22 mouse cellular contexts compared by ENCODE assay signal in genomic region chr9:45116819-45117218, GRCm38 (mm10). TPM values are rescaled to one million over a fixed set of nuclear protein-coding genes. Genes with fewer than 3 reads are reported as not detected.
DNase-seq lines count a peak whose midpoint lies in the region; ATAC-seq lines count a peak whose summit lies in the region.
"Had no signal": no experiment of that assay in that cellular context is flagged by ENCODE, and none has a peak within 500 bp of the region (broad histone marks: within the 10 kb centered on the region; RNA-seq: fewer than 3 reads in every experiment).

No protein-coding gene starts in this region.

- no peaks in the 10 kb centered on the region for H3K9me3 ChIP-seq in intestine, embryonic 16.5 days (ENCODE audit: control insufficient read depth, low read length)
- no peaks in the 10 kb centered on the region for H3K9me3 ChIP-seq in intestine, embryonic 15.5 days
- H3K9me3 ChIP-seq in liver, embryonic 11.5 days (ENCODE audit: control insufficient read depth, low read length), result no peaks in the 10 kb centered on the region
- H3K9me3 ChIP-seq: heart, embryonic 15.5 days; hindbrain, embryonic 10.5 days; liver, embryonic 13.5 days; neural tube, embryonic 12.5 days; stomach, embryonic 15.5 days had no signal

- no peak overlapping the region for H3K9ac ChIP-seq in intestine, embryonic 16.5 days (ENCODE audit: low read depth, low read length)
- no peak overlapping the region for H3K9ac ChIP-seq in intestine, embryonic 15.5 days
- H3K9ac ChIP-seq in liver, embryonic 11.5 days (ENCODE audit: low read depth, low read length), result no peak overlapping the region
- H3K9ac ChIP-seq: heart, embryonic 15.5 days; liver, embryonic 13.5 days; stomach, embryonic 15.5 days had no signal

- 37% methylated on average over 9 of the region's 9 CpGs for WGBS in intestine, embryonic 16.5 days
- WGBS in intestine, embryonic 15.5 days, result 41% methylated on average over 9 of the region's 9 CpGs
- 57% methylated on average over 9 of the region's 9 CpGs for WGBS in liver, embryonic 11.5 days

- H3K27me3 ChIP-seq in intestine, embryonic 16.5 days (replicated peaks; ENCODE audit: control insufficient read depth, insufficient read depth, low read length), result no peaks in the 10 kb centered on the region
- H3K27me3 ChIP-seq in intestine, embryonic 15.5 days (replicated peaks), result no peaks in the 10 kb centered on the region
- peaks cover 22% of the 10 kb centered on the region for H3K27me3 ChIP-seq in liver, embryonic 11.5 days (replicated peaks; ENCODE audit: control insufficient read depth, insufficient read depth, low read length)
- H3K27me3 ChIP-seq: stomach, embryonic 15.5 days had no signal

- DNase-seq in B cell, adult 2 months, result peak; percentile 60 to 61
- DNase-seq in liver, embryonic 11.5 days (ENCODE audit: low spot score), result no peak
- no peak for DNase-seq in testis, postnatal 10 days (ENCODE audit: low spot score)
- no peak for DNase-seq in cerebellum, postnatal 14 days
- DNase-seq: cerebellum, postnatal 25 days; gastrocnemius, postnatal 10 days; heart, adult 2 months; liver, embryonic 13.5 days; right cerebral cortex, postnatal 25 days had no signal

- 0 out of 2 replicates have a peak overlapping the region, but pooled peaks have one; percentile 11 for H3K27ac ChIP-seq in intestine, embryonic 16.5 days (ENCODE audit: low read length)
- H3K27ac ChIP-seq in intestine, embryonic 15.5 days, result no peak overlapping the region
- H3K27ac ChIP-seq in liver, embryonic 11.5 days (ENCODE audit: low read depth, low read length), result no peak overlapping the region
- H3K27ac ChIP-seq: heart, adult 2 months; heart, embryonic 15.5 days; kidney, postnatal 0 days; liver, embryonic 13.5 days; neural tube, embryonic 12.5 days; stomach, embryonic 15.5 days had no signal

- H3K4me2 ChIP-seq in intestine, embryonic 16.5 days (ENCODE audit: low read depth, low read length), result 0 out of 2 replicates have a peak overlapping the region, but pooled peaks have one; percentile 7
- H3K4me2 ChIP-seq in intestine, embryonic 15.5 days (replicated peaks), result no peak overlapping the region
- no peak overlapping the region for H3K4me2 ChIP-seq in liver, embryonic 11.5 days
- H3K4me2 ChIP-seq: liver, embryonic 13.5 days had no signal

- H3K4me1 ChIP-seq in intestine, embryonic 16.5 days (ENCODE audit: control insufficient read depth, insufficient read depth, low read length), result peaks cover 25% of the 10 kb centered on the region
- H3K4me1 ChIP-seq in intestine, embryonic 15.5 days (replicated peaks), result peaks cover 16% of the 10 kb centered on the region
- no peaks in the 10 kb centered on the region for H3K4me1 ChIP-seq in liver, embryonic 11.5 days (replicated peaks; ENCODE audit: control insufficient read depth, insufficient read depth, low read length)
- H3K4me1 ChIP-seq: liver, embryonic 13.5 days had no signal

- H3K4me3 ChIP-seq in intestine, embryonic 16.5 days (ENCODE audit: low read length), result no peak overlapping the region
- no peak overlapping the region for H3K4me3 ChIP-seq in intestine, embryonic 15.5 days (replicated peaks)
- no peak overlapping the region for H3K4me3 ChIP-seq in liver, embryonic 11.5 days (ENCODE audit: low read depth, low read length)
- H3K4me3 ChIP-seq: erythroblast, embryonic 14.5 days; heart, adult 2 months; liver, embryonic 13.5 days; neural tube, embryonic 12.5 days had no signal

- peak; percentile 8; the same call in 1 of the 2 replicates for ATAC-seq in intestine, embryonic 16.5 days
- ATAC-seq in intestine, embryonic 15.5 days, result no peak
- peak; percentile 36 for ATAC-seq in activated CD4-positive, CD25-positive, alpha-beta regulatory T cell, adult 4 months
- peak; percentile 71 for ATAC-seq in megakaryocyte, adult 5-6 weeks (ENCODE audit: poor library complexity, severe bottlenecking)
- no peak for ATAC-seq in liver, embryonic 11.5 days (replicated peaks; ENCODE audit: low FRiP score)

- H3K36me3 ChIP-seq in intestine, embryonic 16.5 days (ENCODE audit: control insufficient read depth, insufficient read depth, low read length), result no peaks in the 10 kb centered on the region
- no peaks in the 10 kb centered on the region for H3K36me3 ChIP-seq in intestine, embryonic 15.5 days
- no peaks in the 10 kb centered on the region for H3K36me3 ChIP-seq in liver, embryonic 11.5 days (ENCODE audit: control insufficient read depth, insufficient read depth, low read length)
- H3K36me3 ChIP-seq: heart, embryonic 15.5 days; hindbrain, embryonic 10.5 days; liver, embryonic 13.5 days; neural tube, embryonic 12.5 days; stomach, embryonic 15.5 days had no signal

RNA-seq across cellular contexts. Expression of gene Scn2b, which starts 0.8 kb away (rescaled TPM):
- polyA plus RNA-seq in intestine, embryonic 16.5 days (2015; fragmentation: Nextera tagmentation; extraction: Ambion mirVana), result 1.9 and 2.1 TPM in 2 replicates
- polyA plus RNA-seq in intestine, embryonic 15.5 days (2015; fragmentation: Nextera tagmentation; extraction: Ambion mirVana), result 2.7 and 3.0 TPM in 2 replicates
- under 1 TPM; 0.19 to 0.42 TPM for polyA plus RNA-seq in activated CD4-positive, CD25-positive, alpha-beta regulatory T cell, adult 4 months (2017; shearing (Covaris generic))
- total RNA-seq in megakaryocyte, adult 5-6 weeks (2015), result 0.42 and 0.78 TPM in 2 replicates
- total RNA-seq in megakaryocyte, adult 5-6 weeks (2017), result 0.95 and 0.98 TPM in 2 replicates
- polyA plus RNA-seq in liver, embryonic 11.5 days (2014; fragmentation: Nextera tagmentation; extraction: Ambion mirVana), result 1.9 and 2.3 TPM in 2 replicates
- total RNA-seq: megakaryocyte-erythroid progenitor cell, adult 5-6 weeks had no signal
- polyA plus RNA-seq: erythroblast, embryonic 14.5 days had no signal

RNA-seq across cellular contexts. Expression of gene Scn4b, which starts 21.4 kb away (rescaled TPM):
- 0.13 and 0.15 TPM in 2 replicates for polyA plus RNA-seq in intestine, embryonic 16.5 days (2015; fragmentation: Nextera tagmentation; extraction: Ambion mirVana)
- 0.11 and 0.13 TPM in 2 replicates for polyA plus RNA-seq in intestine, embryonic 15.5 days (2015; fragmentation: Nextera tagmentation; extraction: Ambion mirVana)
- not detected for polyA plus RNA-seq in activated CD4-positive, CD25-positive, alpha-beta regulatory T cell, adult 4 months (2017; shearing (Covaris generic))
- not detected in 2 replicates for total RNA-seq in megakaryocyte, adult 5-6 weeks (2015)
- 0.04 TPM in 1 of 2 replicates, not detected in the other for total RNA-seq in megakaryocyte, adult 5-6 weeks (2017)
- polyA plus RNA-seq in liver, embryonic 11.5 days (2014; fragmentation: Nextera tagmentation; extraction: Ambion mirVana), result 0.22 and 0.41 TPM in 2 replicates
- polyA plus RNA-seq: erythroblast, embryonic 14.5 days; intestine, embryonic 14.5 days had no signal

RNA-seq across cellular contexts. Expression of gene Jaml, which starts 37.8 kb away (rescaled TPM):
- polyA plus RNA-seq in intestine, embryonic 16.5 days (2015; fragmentation: Nextera tagmentation; extraction: Ambion mirVana), result 100 and 102 TPM in 2 replicates
- 74.9 and 80.6 TPM in 2 replicates for polyA plus RNA-seq in intestine, embryonic 15.5 days (2015; fragmentation: Nextera tagmentation; extraction: Ambion mirVana)
- 10 to 100 TPM in 1 of 2 experiments, 1 to 10 TPM in 1; 8.3 to 19.6 TPM for polyA plus RNA-seq in activated CD4-positive, CD25-positive, alpha-beta regulatory T cell, adult 4 months (2017; shearing (Covaris generic))
- total RNA-seq in megakaryocyte, adult 5-6 weeks (2015), result 11.7 and 13.9 TPM in 2 replicates
- 25.1 and 27.0 TPM in 2 replicates for total RNA-seq in megakaryocyte, adult 5-6 weeks (2017)
- 0.16 and 0.18 TPM in 2 replicates for polyA plus RNA-seq in liver, embryonic 11.5 days (2014; fragmentation: Nextera tagmentation; extraction: Ambion mirVana)
- total RNA-seq: midbrain, postnatal 0 days had no signal
- polyA plus RNA-seq: erythroblast, embryonic 14.5 days had no signal

Comparison
In these comparisons a context has a peak if more than half of its experiments do, and no peak if none do; other contexts are left out.
1. ATAC-seq: peak in intestine, embryonic 16.5 days (single experiment), activated CD4-positive, CD25-positive, alpha-beta regulatory T cell, adult 4 months (single experiment) and megakaryocyte, adult 5-6 weeks (single experiment); none in intestine, embryonic 15.5 days (single experiment) and liver, embryonic 11.5 days (single experiment).
2. DNase-seq: peak in B cell, adult 2 months (2 of 2); none in liver, embryonic 11.5 days (single experiment), testis, postnatal 10 days (single experiment) and cerebellum, postnatal 14 days (0 of 2).